Mouse (Mus musculus): ENCODE results near the gene Bach2. TPM values are rescaled to one million over a fixed set of nuclear protein-coding genes. Genes with fewer than 3 reads are reported as not detected.

The Bach2 gene
- 27.7 and 31.5 TPM in 2 replicates for polyA plus RNA-seq (2014; fragmentation: Nextera tagmentation; extraction: Ambion mirVana)

- Histone ChIP-seq H3K27ac (peak within 1 kb of the TSS; percentile 96), H3K9ac (peak within 1 kb of the TSS; percentile 89), H3K4me2 (replicated peaks) (peak within 1 kb of the TSS; percentile 93), H3K36me3 (replicated peaks; ENCODE audit: control insufficient read depth, insufficient read depth) (no peaks in the 10 kb centered on the region), H3K4me3 (replicated peaks; ENCODE audit: low read length) (peak within 1 kb of the TSS; percentile 77), H3K9me3 (ENCODE audit: control insufficient read depth, low read length) (no peaks in the 10 kb centered on the region), H3K27me3 (ENCODE audit: control insufficient read depth, insufficient read depth, low read length) (no peaks in the 10 kb centered on the region), H3K4me1 (replicated peaks; ENCODE audit: control insufficient read depth, insufficient read depth, low read length) (peaks cover 37% of the 10 kb centered on the region)
- ATAC-seq (ENCODE audit: low FRiP score) (peak; percentile 89), DNase-seq (ENCODE audit: low spot score) (peak; percentile 93)
- WGBS = under 1% methylated on average over 67 of the region's 69 CpGs
Measured at GRCm38 (mm10) chr4:32238366-32238854, at the start of gene Bach2. Gene Bach2 (plus strand): TSS chr4:32238804.

- Histone ChIP-seq H3K4me3 (replicated peaks; ENCODE audit: low read length) (no peak overlapping the region), H3K27me3 (ENCODE audit: control insufficient read depth, insufficient read depth, low read length) (no peaks in the 10 kb centered on the region), H3K4me2 (replicated peaks) (no peak overlapping the region), H3K4me1 (replicated peaks; ENCODE audit: control insufficient read depth, insufficient read depth, low read length) (no peaks in the 10 kb centered on the region), H3K9ac (no peak overlapping the region), H3K9me3 (ENCODE audit: control insufficient read depth, low read length) (no peaks in the 10 kb centered on the region), H3K27ac (no peak overlapping the region), H3K36me3 (replicated peaks; ENCODE audit: control insufficient read depth, insufficient read depth) (no peaks in the 10 kb centered on the region)
- ATAC-seq (ENCODE audit: low FRiP score) = no peak
- DNase-seq (ENCODE audit: low spot score) = no peak
- WGBS = 82% methylated on average over 4 of the region's 4 CpGs
Measured at GRCm38 (mm10) chr4:32189416-32190036, 49.1 kb upstream of the Bach2 start.

GRCm38 (mm10) chr4:32190506-32190905 lies 48.1 kb upstream of the Bach2 start:
- DNase-seq (ENCODE audit: low spot score) = no peak
- no peaks in the 10 kb centered on the region for H3K27me3 ChIP-seq (ENCODE audit: control insufficient read depth, insufficient read depth, low read length)
- WGBS = 85% methylated on average over 8 of the region's 8 CpGs
- H3K4me2 ChIP-seq (replicated peaks) = no peak overlapping the region
- ATAC-seq (ENCODE audit: low FRiP score) = no peak
- no peaks in the 10 kb centered on the region for H3K4me1 ChIP-seq (replicated peaks; ENCODE audit: control insufficient read depth, insufficient read depth, low read length)
- no peak overlapping the region for H3K27ac ChIP-seq
- no peaks in the 10 kb centered on the region for H3K9me3 ChIP-seq (ENCODE audit: control insufficient read depth, low read length)
- no peak overlapping the region for H3K9ac ChIP-seq
- H3K36me3 ChIP-seq (replicated peaks; ENCODE audit: control insufficient read depth, insufficient read depth) = no peaks in the 10 kb centered on the region
- H3K4me3 ChIP-seq (replicated peaks; ENCODE audit: low read length) = no peak overlapping the region

- H3K27ac ChIP-seq = peak overlapping the region; percentile 47; the same call in 1 of the 2 replicates
- DNase-seq (ENCODE audit: low spot score) (peak; percentile 67), ATAC-seq (ENCODE audit: low FRiP score) (peak; percentile 77; the same call in 1 of the 2 replicates)
- no peaks in the 10 kb centered on the region for H3K27me3 ChIP-seq (ENCODE audit: control insufficient read depth, insufficient read depth, low read length)
- WGBS = 32% methylated on average over 9 of the region's 9 CpGs
- H3K9me3 ChIP-seq (ENCODE audit: control insufficient read depth, low read length) = no peaks in the 10 kb centered on the region
- H3K36me3 ChIP-seq (replicated peaks; ENCODE audit: control insufficient read depth, insufficient read depth) = no peaks in the 10 kb centered on the region
- H3K4me2 ChIP-seq (replicated peaks) = no peak overlapping the region
- H3K9ac ChIP-seq = no peak overlapping the region
- H3K4me3 ChIP-seq (replicated peaks; ENCODE audit: low read length) = no peak overlapping the region
- H3K4me1 ChIP-seq (replicated peaks; ENCODE audit: control insufficient read depth, insufficient read depth, low read length) = peaks cover 10% of the 10 kb centered on the region
Measured at GRCm38 (mm10) chr4:32195945-32196921, 42.4 kb upstream of the Bach2 start.

- WGBS = 100% methylated on average over 1 of the region's 1 CpGs
- Histone ChIP-seq H3K4me1 (replicated peaks; ENCODE audit: control insufficient read depth, insufficient read depth, low read length) (peaks cover 10% of the 10 kb centered on the region), H3K4me2 (replicated peaks) (no peak overlapping the region), H3K27me3 (ENCODE audit: control insufficient read depth, insufficient read depth, low read length) (no peaks in the 10 kb centered on the region), H3K9me3 (ENCODE audit: control insufficient read depth, low read length) (no peaks in the 10 kb centered on the region), H3K4me3 (replicated peaks; ENCODE audit: low read length) (no peak overlapping the region), H3K36me3 (replicated peaks; ENCODE audit: control insufficient read depth, insufficient read depth) (no peaks in the 10 kb centered on the region), H3K9ac (no peak overlapping the region), H3K27ac (no peak overlapping the region)
- DNase-seq (ENCODE audit: low spot score) = no peak
- no peak for ATAC-seq (ENCODE audit: low FRiP score)
Measured at GRCm38 (mm10) chr4:32198031-32198430, 40.6 kb upstream of the Bach2 start.

- WGBS = 94% methylated on average over 7 of the region's 7 CpGs
- H3K27me3 ChIP-seq (ENCODE audit: control insufficient read depth, insufficient read depth, low read length) = no peaks in the 10 kb centered on the region
- H3K27ac ChIP-seq = no peak overlapping the region
- H3K9ac ChIP-seq = no peak overlapping the region
- no peaks in the 10 kb centered on the region for H3K9me3 ChIP-seq (ENCODE audit: control insufficient read depth, low read length)
- no peak overlapping the region for H3K4me2 ChIP-seq (replicated peaks)
- no peak for DNase-seq (ENCODE audit: low spot score)
- no peaks in the 10 kb centered on the region for H3K36me3 ChIP-seq (replicated peaks; ENCODE audit: control insufficient read depth, insufficient read depth)
- H3K4me3 ChIP-seq (replicated peaks; ENCODE audit: low read length) = no peak overlapping the region
- ATAC-seq (ENCODE audit: low FRiP score) = no peak
- H3K4me1 ChIP-seq (replicated peaks; ENCODE audit: control insufficient read depth, insufficient read depth, low read length) = peaks cover 10% of the 10 kb centered on the region
Measured at GRCm38 (mm10) chr4:32198589-32198988, 40.0 kb upstream of the Bach2 start.

- ATAC-seq (ENCODE audit: low FRiP score) = no peak
- no peak overlapping the region for H3K27ac ChIP-seq
- no peak overlapping the region for H3K9ac ChIP-seq
- no peaks in the 10 kb centered on the region for H3K36me3 ChIP-seq (replicated peaks; ENCODE audit: control insufficient read depth, insufficient read depth)
- H3K27me3 ChIP-seq (ENCODE audit: control insufficient read depth, insufficient read depth, low read length) = no peaks in the 10 kb centered on the region
- no peak overlapping the region for H3K4me3 ChIP-seq (replicated peaks; ENCODE audit: low read length)
- no peak for DNase-seq (ENCODE audit: low spot score)
- H3K4me1 ChIP-seq (replicated peaks; ENCODE audit: control insufficient read depth, insufficient read depth, low read length) = peaks cover 10% of the 10 kb centered on the region
- no peaks in the 10 kb centered on the region for H3K9me3 ChIP-seq (ENCODE audit: control insufficient read depth, low read length)
- 89% methylated on average over 7 of the region's 7 CpGs for WGBS
- no peak overlapping the region for H3K4me2 ChIP-seq (replicated peaks)
Measured at GRCm38 (mm10) chr4:32199156-32199555, 39.4 kb upstream of the Bach2 start.

GRCm38 (mm10) chr4:32201114-32201513 lies 37.5 kb upstream of the Bach2 start:
- no peak overlapping the region for H3K27ac ChIP-seq
- H3K4me3 ChIP-seq (replicated peaks; ENCODE audit: low read length) = no peak overlapping the region
- no peak overlapping the region for H3K4me2 ChIP-seq (replicated peaks)
- ATAC-seq (ENCODE audit: low FRiP score) (no peak), DNase-seq (ENCODE audit: low spot score) (no peak)
- H3K36me3 ChIP-seq (replicated peaks; ENCODE audit: control insufficient read depth, insufficient read depth) = no peaks in the 10 kb centered on the region
- H3K9ac ChIP-seq = no peak overlapping the region
- 85% methylated on average over 8 of the region's 8 CpGs for WGBS
- no peaks in the 10 kb centered on the region for H3K27me3 ChIP-seq (ENCODE audit: control insufficient read depth, insufficient read depth, low read length)
- no peaks in the 10 kb centered on the region for H3K9me3 ChIP-seq (ENCODE audit: control insufficient read depth, low read length)
- H3K4me1 ChIP-seq (replicated peaks; ENCODE audit: control insufficient read depth, insufficient read depth, low read length) = peaks cover 10% of the 10 kb centered on the region

- WGBS = 93% methylated on average over 5 of the region's 5 CpGs
- Histone ChIP-seq H3K27me3 (ENCODE audit: control insufficient read depth, insufficient read depth, low read length) (no peaks in the 10 kb centered on the region), H3K4me2 (replicated peaks) (no peak overlapping the region), H3K27ac (no peak overlapping the region), H3K9me3 (ENCODE audit: control insufficient read depth, low read length) (no peaks in the 10 kb centered on the region), H3K9ac (no peak overlapping the region), H3K4me1 (replicated peaks; ENCODE audit: control insufficient read depth, insufficient read depth, low read length) (no peaks in the 10 kb centered on the region), H3K4me3 (replicated peaks; ENCODE audit: low read length) (no peak overlapping the region), H3K36me3 (replicated peaks; ENCODE audit: control insufficient read depth, insufficient read depth) (no peaks in the 10 kb centered on the region)
- ATAC-seq (ENCODE audit: low FRiP score) = no peak
- no peak for DNase-seq (ENCODE audit: low spot score)
Measured at GRCm38 (mm10) chr4:32202362-32202761, 36.2 kb upstream of the Bach2 start.

All from hindbrain, embryonic 14.5 days (tissue).